Mouse (Mus musculus) common myeloid progenitor, adult 5-6 weeks (primary cell): ENCODE results near the gene Dmbt1. TPM values are rescaled to one million over a fixed set of nuclear protein-coding genes. Genes with fewer than 3 reads are reported as not detected.
A peak's percentile ranks its signal among the peaks of the same experiment; 100 is the strongest.
"Not testable (repeated sequence)": the region's sequence is repeated elsewhere in the genome, so short reads cannot be mapped to it uniquely, and the experiment has no call there.

Experiments used
- ATAC-seq: replicated peaks from 2 replicates; pipeline ENCODE4 v1.8.0; 2016; ENCODE audit warnings: low read depth, mild to moderate bottlenecking, moderate TSS enrichment, inconsistent platforms; ENCODE audit not compliant: poor library complexity, severe bottlenecking
- total RNA-seq: library from RNA; stranded (forward); fragments of 200-1000, 187-1606 nt; gene quantifications from 2 replicates; pipeline ENCODE4 v1.2.3, GENCODE M21; 2017

The Dmbt1 gene
- total RNA-seq: not detected in 2 replicates

- no peak for ATAC-seq
Observed at GRCm38 (mm10) chr7:131031755-131032154, at the start of gene Dmbt1. Gene Dmbt1 (plus strand): TSS chr7:131032053.

- no peak for ATAC-seq
Observed at GRCm38 (mm10) chr7:130982371-130982770, 49.5 kb upstream of the Dmbt1 start.

GRCm38 (mm10) chr7:130982881-130983280 lies 49.0 kb upstream of the Dmbt1 start:
- no peak for ATAC-seq

- ATAC-seq: no peak
Observed at GRCm38 (mm10) chr7:130984294-130984693, 47.6 kb upstream of the Dmbt1 start.

GRCm38 (mm10) chr7:130985193-130985592 lies 46.7 kb upstream of the Dmbt1 start:
- no peak for ATAC-seq

GRCm38 (mm10) chr7:130985716-130986115 lies 46.1 kb upstream of the Dmbt1 start:
- no peak for ATAC-seq

GRCm38 (mm10) chr7:130988146-130988545 lies 43.7 kb upstream of the Dmbt1 start:
- ATAC-seq: no peak

GRCm38 (mm10) chr7:130989371-130989770 lies 42.5 kb upstream of the Dmbt1 start:
- ATAC-seq: no peak

- no peak for ATAC-seq
Observed at GRCm38 (mm10) chr7:130991174-130991789, 40.6 kb upstream of the Dmbt1 start.

GRCm38 (mm10) chr7:130993907-130994306 lies 37.9 kb upstream of the Dmbt1 start:
- ATAC-seq: no peak

- ATAC-seq: no peak
Observed at GRCm38 (mm10) chr7:131001976-131002726, 29.7 kb upstream of the Dmbt1 start.

GRCm38 (mm10) chr7:131004071-131004470 lies 27.8 kb upstream of the Dmbt1 start:
- no peak for ATAC-seq

- no peak for ATAC-seq
Observed at GRCm38 (mm10) chr7:131007221-131007620, 24.6 kb upstream of the Dmbt1 start.

- ATAC-seq: no peak
Observed at GRCm38 (mm10) chr7:131009178-131009577, 22.7 kb upstream of the Dmbt1 start.

GRCm38 (mm10) chr7:131011901-131012300 lies 20.0 kb upstream of the Dmbt1 start:
- ATAC-seq: no peak

GRCm38 (mm10) chr7:131019181-131019580 lies 12.7 kb upstream of the Dmbt1 start:
- no peak for ATAC-seq

- ATAC-seq: no peak
Observed at GRCm38 (mm10) chr7:131024807-131025206, 7.0 kb upstream of the Dmbt1 start.

- ATAC-seq: no peak
Observed at GRCm38 (mm10) chr7:131027557-131027956, 4.3 kb upstream of the Dmbt1 start.

- no peak for ATAC-seq
Observed at GRCm38 (mm10) chr7:131036396-131036795, 4.5 kb downstream of the Dmbt1 start.

- no peak for ATAC-seq
Observed at GRCm38 (mm10) chr7:131037083-131037482, 5.2 kb downstream of the Dmbt1 start.

- not testable (repeated sequence) for ATAC-seq
Observed at GRCm38 (mm10) chr7:131040760-131041159, 8.9 kb downstream of the Dmbt1 start.

GRCm38 (mm10) chr7:131042657-131043056 lies 10.8 kb downstream of the Dmbt1 start:
- ATAC-seq: 0 out of 2 replicates have a peak, but pooled peaks have one; percentile 39
